Mouse (Mus musculus) lung, postnatal 0 days (tissue): ENCODE measurements around the gene Chd9. TPM values are rescaled to one million over a fixed set of nuclear protein-coding genes. Genes with fewer than 3 reads are reported as not detected.
A peak's percentile ranks its signal among the peaks of the same experiment; 100 is the strongest.
"Not testable (repeated sequence)": the region's sequence is repeated elsewhere in the genome, so short reads cannot be mapped to it uniquely, and the experiment has no call there.

Experiments used
- ATAC-seq: fragments of 200-750 bp; cut with Nextera tagmentation; 2 replicates; pipeline ENCODE4 v1.8.0; 2017; ENCODE audit warnings: moderate library complexity
- DNase-seq: peaks from one replicate; pipeline ENCODE4 v3.0.0-alpha.2; 2016; ENCODE audit warnings: low spot score
- H3K27ac ChIP-seq: fragments of 300-500 bp; sonication (generic); 2 replicates; pipeline ENCODE4 v1.5.1; 2014; ENCODE audit warnings: antibody characterized with exemption, mild to moderate bottlenecking, low read length, mixed read lengths
- H3K27me3 ChIP-seq: fragments of 300-500 bp; sonication (generic); replicated peaks from 2 replicates; pipeline ENCODE4 v1.6.1; 2014; ENCODE audit warnings: low read length, mixed read lengths; ENCODE audit not compliant: insufficient read depth
- H3K36me3 ChIP-seq: fragments of 300-500 bp; sonication (generic); 2 replicates; pipeline ENCODE4 v1.6.1; 2014; ENCODE audit warnings: low read length, mixed read lengths; ENCODE audit not compliant: insufficient read depth
- H3K4me1 ChIP-seq: fragments of 300-500 bp; sonication (generic); 2 replicates; pipeline ENCODE4 v1.6.1; 2014; ENCODE audit warnings: antibody characterized with exemption, low read depth, low read length, mixed read lengths; ENCODE audit not compliant: insufficient read depth
- H3K4me2 ChIP-seq: fragments of 300-500 bp; sonication (generic); replicated peaks from 2 replicates; pipeline ENCODE4 v1.6.1; 2014; ENCODE audit warnings: low read depth, mild to moderate bottlenecking, low read length, moderate library complexity, mixed read lengths
- H3K4me3 ChIP-seq: fragments of 300-500 bp; sonication (generic); 2 replicates; pipeline ENCODE4 v1.5.1; 2014; ENCODE audit warnings: low read depth, low read length
- H3K9ac ChIP-seq: fragments of 300-500 bp; sonication (generic); replicated peaks from 2 replicates; pipeline ENCODE4 v1.6.1; 2014; ENCODE audit warnings: low read depth, mild to moderate bottlenecking
- H3K9me3 ChIP-seq: fragments of 300-500 bp; sonication (generic); 2 replicates; pipeline ENCODE4 v1.6.1; 2016; ENCODE audit warnings: low read length, mixed read lengths
- CTCF ChIP-seq: IDR thresholded peaks from 2 replicates; pipeline ENCODE4 v1.5.1; 2016; ENCODE audit warnings: antibody characterized with exemption, mild to moderate bottlenecking
- EP300 ChIP-seq: IDR thresholded peaks from 2 replicates; pipeline ENCODE4 v1.6.1; 2016; ENCODE audit warnings: antibody characterized with exemption, mild to moderate bottlenecking, control low read depth
- WGBS: fragments of 180-500 bp; shearing (Covaris S2); extraction: QIAGEN DNeasy Blood & Tissue Kit; methylation state at CpG from one replicate; pipeline ENCODE4 v1.1.7; 2014; 5-methylcytosine and 5-hydroxymethylcytosine counted together
- polyA plus RNA-seq: library from polyadenylated mRNA; unstranded; fragments of >200 nt; fragmentation: Nextera tagmentation; extraction: Ambion mirVana; gene quantifications from 2 replicates; pipeline ENCODE4 v1.2.1, GENCODE M21; 2015

Chd9 gene
- polyA plus RNA-seq, 1 experiment from 2014 or later: 122 TPM

GRCm38 (mm10) chr8:90882088-90882691 is 54.0 kb downstream of the Chd9 start:
- no peak overlapping the region for H3K9ac ChIP-seq
- TF ChIP-seq EP300 (no peak), CTCF (no peak)
- peaks cover 6% of the 10 kb centered on the region; the same call in 1 of the 2 replicates for H3K4me1 ChIP-seq
- ATAC-seq: no peak
- no peak overlapping the region for H3K4me2 ChIP-seq
- no peaks in the 10 kb centered on the region for H3K27me3 ChIP-seq
- no peak overlapping the region for H3K4me3 ChIP-seq
- no peaks in the 10 kb centered on the region for H3K9me3 ChIP-seq
- no peaks in the 10 kb centered on the region for H3K36me3 ChIP-seq
- no peak overlapping the region for H3K27ac ChIP-seq
- 84% methylated on average over 16 of the region's 16 CpGs for WGBS
- DNase-seq: no peak

- 56% methylated on average over 2 of the region's 2 CpGs for WGBS
- H3K9me3 ChIP-seq: no peaks in the 10 kb centered on the region
- H3K36me3 ChIP-seq: no peaks in the 10 kb centered on the region
- no peak overlapping the region for H3K27ac ChIP-seq
- H3K4me1 ChIP-seq: no peaks in the 10 kb centered on the region
- TF ChIP-seq CTCF: no peak
- TF ChIP-seq EP300: no peak
- ATAC-seq (no peak; the same call in 1 of the 2 replicates), DNase-seq (no peak)
- H3K27me3 ChIP-seq: no peaks in the 10 kb centered on the region
- H3K4me2 ChIP-seq: no peak overlapping the region
- no peak overlapping the region for H3K9ac ChIP-seq
- no peak overlapping the region for H3K4me3 ChIP-seq
Observed at GRCm38 (mm10) chr8:90885671-90886368, 57.7 kb downstream of the Chd9 start.

GRCm38 (mm10) chr8:90886369-90886712 is 58.2 kb downstream of the Chd9 start:
- not testable (repeated sequence) for DNase-seq

GRCm38 (mm10) chr8:90887328-90887727 is 59.2 kb downstream of the Chd9 start:
- not testable (repeated sequence) for H3K36me3 ChIP-seq, H3K9ac ChIP-seq, H3K9me3 ChIP-seq, DNase-seq, H3K4me2 ChIP-seq, H3K27ac ChIP-seq, H3K27me3 ChIP-seq, H3K4me1 ChIP-seq
- peak; percentile 53; the same call in 1 of the 2 replicates for ATAC-seq
- H3K4me3 ChIP-seq: peak overlapping the region; percentile 24; the same call in 1 of the 2 replicates
- WGBS: no CpG with 5 or more reads among the region's 20 CpGs

More at GRCm38 (mm10) chr8:90886369-90886712, 58.2 kb downstream of the Chd9 start:
- H3K9me3 ChIP-seq, H3K9ac ChIP-seq, ATAC-seq, H3K36me3 ChIP-seq, H3K27me3 ChIP-seq, H3K4me2 ChIP-seq, H3K4me3 ChIP-seq, H3K4me1 ChIP-seq, H3K27ac ChIP-seq: not testable (repeated sequence)
- no CpG with 5 or more reads among the region's 15 CpGs for WGBS

GRCm38 (mm10) chr8:90891872-90892578 is 63.9 kb downstream of the Chd9 start:
- no peaks in the 10 kb centered on the region for H3K4me1 ChIP-seq
- no peaks in the 10 kb centered on the region for H3K36me3 ChIP-seq
- TF ChIP-seq EP300: no peak
- TF ChIP-seq CTCF: no peak
- H3K4me3 ChIP-seq: no peak overlapping the region
- DNase-seq (no peak), ATAC-seq (no peak)
- WGBS: 86% methylated on average over 8 of the region's 8 CpGs
- no peak overlapping the region for H3K4me2 ChIP-seq
- no peaks in the 10 kb centered on the region for H3K9me3 ChIP-seq
- no peaks in the 10 kb centered on the region for H3K27me3 ChIP-seq
- H3K27ac ChIP-seq: no peak overlapping the region
- H3K9ac ChIP-seq: no peak overlapping the region

- DNase-seq: peak; percentile 55
- H3K27ac ChIP-seq: no peak overlapping the region
- 61% methylated on average over 5 of the region's 5 CpGs for WGBS
Observed at GRCm38 (mm10) chr8:90892579-90892919, 64.4 kb downstream of the Chd9 start.

More at GRCm38 (mm10) chr8:90892579-90892919, 64.4 kb downstream of the Chd9 start:
- H3K9me3 ChIP-seq: no peaks in the 10 kb centered on the region
- no peak overlapping the region for H3K4me3 ChIP-seq
- H3K9ac ChIP-seq: no peak overlapping the region
- TF ChIP-seq CTCF (no peak), EP300 (no peak)
- H3K27me3 ChIP-seq: no peaks in the 10 kb centered on the region
- no peaks in the 10 kb centered on the region for H3K4me1 ChIP-seq
- no peaks in the 10 kb centered on the region for H3K36me3 ChIP-seq
- peak; percentile 80 for ATAC-seq
- H3K4me2 ChIP-seq: no peak overlapping the region
